Mouse (Mus musculus) ES-CJ7 (cell line): ENCODE results near the gene Tram2.

ENCODE experiments used
- DNase-seq: peaks from one replicate; pipeline ENCODE4 v3.0.0; 2011; ENCODE audit warnings: low read depth, low spot score

Gene Tram2

DNA sequence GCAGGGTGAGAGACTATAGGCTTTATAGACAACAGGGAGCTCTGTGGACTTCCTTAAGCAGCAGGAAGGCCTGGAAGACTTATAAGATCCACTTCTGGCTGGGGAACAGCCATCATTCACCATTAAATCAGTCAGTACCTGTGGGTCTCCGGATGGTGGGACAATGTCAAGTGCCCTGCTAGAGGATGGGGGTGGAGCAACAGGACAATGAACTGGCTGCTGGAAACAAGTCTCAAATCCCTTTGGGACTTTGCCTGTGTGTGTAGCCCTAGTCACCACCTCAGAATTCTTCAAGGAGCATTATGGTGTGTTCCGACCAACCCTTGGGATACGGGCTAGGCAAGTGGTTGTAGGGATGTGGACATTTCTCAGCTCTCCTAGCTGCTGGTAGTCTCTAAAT is 55.9 kb downstream of the Tram2 start:
- no peak for DNase-seq

- no peak for DNase-seq
Observed at GRCm38 (mm10) chr1:21014463-21014862, 64.6 kb downstream of the Tram2 start.

GRCm38 (mm10) chr1:21010282-21010800 is 68.7 kb downstream of the Tram2 start:
- no peak for DNase-seq

DNA sequence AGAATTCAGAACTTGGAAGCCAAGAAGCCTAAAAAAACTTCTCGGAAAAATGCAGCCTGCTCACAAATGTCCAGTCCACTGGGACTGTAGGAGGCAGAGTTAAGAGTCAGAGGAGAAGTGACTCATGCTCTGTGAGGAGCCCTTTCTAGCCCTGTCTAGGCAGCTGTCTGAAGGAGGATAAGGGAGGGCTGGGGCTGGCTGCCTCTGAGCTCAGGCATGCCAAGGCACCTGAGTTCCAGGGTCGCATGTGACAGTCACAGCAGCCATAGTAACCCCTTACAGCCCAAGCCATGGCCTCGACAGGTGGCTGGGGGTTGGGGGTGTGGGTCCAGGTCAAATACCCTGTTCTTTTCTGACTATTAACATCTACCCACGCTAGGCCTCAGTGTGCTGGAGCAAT is 70.1 kb downstream of the Tram2 start:
- no peak for DNase-seq

- DNase-seq = no peak
Observed at GRCm38 (mm10) chr1:21007941-21008701, 70.9 kb downstream of the Tram2 start.

DNA sequence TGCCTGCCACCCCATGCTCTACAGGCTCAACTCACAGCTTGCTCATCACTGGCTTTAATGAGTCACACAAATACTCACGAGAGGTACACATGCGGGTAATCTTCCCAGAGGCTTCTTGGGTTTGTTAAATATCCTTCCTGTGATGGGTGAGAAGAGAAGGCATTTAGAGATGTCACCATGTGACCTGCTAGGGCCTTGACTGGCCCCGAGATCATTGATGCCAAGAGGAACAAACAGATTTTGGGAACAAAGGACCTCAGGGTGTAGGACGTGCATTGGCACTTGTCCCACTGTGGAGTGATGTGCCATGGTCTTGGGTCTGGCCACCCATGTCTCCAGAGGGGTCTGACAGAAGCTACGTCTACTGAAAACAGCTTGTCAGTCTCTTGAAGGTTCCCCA is 72.3 kb downstream of the Tram2 start:
- DNase-seq = no peak

DNA sequence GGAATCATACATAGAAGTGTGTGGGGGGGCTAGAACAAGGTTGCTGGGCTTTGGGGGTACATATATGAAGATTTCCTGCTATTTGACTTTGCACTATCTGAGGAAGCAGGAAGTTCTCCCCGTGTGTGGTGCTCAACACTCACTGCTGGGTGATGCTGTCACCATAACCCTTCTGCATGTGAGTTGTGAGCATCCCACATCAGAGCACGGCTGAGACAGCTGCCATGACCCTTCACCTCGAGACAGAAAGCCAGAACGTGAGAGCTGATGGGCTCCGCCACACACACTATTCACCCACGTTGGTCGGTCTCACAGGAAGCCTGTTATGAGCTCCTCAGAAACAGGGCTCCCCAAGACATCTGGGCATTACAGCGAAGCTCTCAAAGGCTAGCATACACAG is 74.4 kb downstream of the Tram2 start:
- no peak for DNase-seq

- DNase-seq = no peak
Observed at GRCm38 (mm10) chr1:21002246-21003142, 76.5 kb downstream of the Tram2 start.

DNA sequence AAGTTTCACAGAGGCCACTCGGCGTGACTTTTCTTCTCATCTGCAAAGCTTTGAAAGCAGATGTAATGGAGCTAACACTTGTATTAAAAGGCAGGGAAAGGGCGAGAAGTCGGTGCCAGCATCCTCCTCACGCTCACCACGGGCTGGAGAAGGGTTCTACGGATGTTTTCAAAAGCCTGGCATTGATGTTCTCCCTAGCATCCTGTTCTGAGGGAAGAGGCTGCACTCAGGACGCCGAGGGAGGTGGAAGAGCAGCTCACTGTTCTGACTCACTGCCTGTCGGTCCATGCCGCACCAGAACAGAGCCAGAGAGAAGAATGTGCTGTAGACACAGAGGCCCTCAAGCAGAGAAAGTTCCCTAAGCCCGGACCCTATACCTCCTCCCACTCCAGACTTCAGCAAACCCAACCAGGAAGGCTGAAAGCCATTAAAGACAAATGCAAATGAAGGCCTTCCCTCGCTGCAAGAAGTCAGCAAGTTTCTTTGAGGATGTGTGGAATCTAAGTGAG is 81.1 kb downstream of the Tram2 start:
- DNase-seq = no peak

- DNase-seq = no peak
Observed at GRCm38 (mm10) chr1:20997328-20997689, 81.7 kb downstream of the Tram2 start.

DNA sequence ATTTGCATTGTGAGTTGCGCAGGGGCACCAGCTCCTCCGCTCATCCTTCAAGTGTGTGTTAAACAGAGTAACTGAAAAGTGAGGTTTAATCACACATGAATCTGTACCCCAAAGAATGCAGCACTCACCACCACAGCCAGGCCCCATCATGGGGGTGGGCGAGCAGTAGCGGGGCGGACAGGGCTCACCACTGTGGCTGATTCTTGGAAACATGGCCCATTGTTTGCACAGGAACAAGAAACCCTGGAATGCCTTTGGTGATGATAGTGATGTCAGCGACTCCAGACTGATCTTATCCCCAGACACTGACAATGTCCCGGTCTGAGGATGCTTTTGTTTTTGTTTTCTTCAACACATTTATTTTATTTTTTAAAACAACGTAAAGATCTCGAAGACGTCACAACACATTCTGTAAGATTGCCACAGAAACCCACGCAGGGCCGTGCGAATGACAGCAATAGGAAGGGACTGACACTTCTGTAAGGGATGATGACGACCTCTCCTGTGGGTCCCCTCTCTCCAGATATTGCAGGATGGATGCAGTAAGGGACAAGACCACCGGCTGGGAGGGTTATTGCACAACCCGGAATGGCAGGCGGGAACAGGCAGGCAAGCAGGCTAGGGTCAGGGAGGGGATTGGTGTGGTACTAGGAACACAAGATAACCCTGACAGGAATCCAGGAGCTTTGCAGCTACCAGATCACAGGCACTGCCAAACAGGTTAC is 82.3 kb downstream of the Tram2 start:
- DNase-seq = no peak

DNA sequence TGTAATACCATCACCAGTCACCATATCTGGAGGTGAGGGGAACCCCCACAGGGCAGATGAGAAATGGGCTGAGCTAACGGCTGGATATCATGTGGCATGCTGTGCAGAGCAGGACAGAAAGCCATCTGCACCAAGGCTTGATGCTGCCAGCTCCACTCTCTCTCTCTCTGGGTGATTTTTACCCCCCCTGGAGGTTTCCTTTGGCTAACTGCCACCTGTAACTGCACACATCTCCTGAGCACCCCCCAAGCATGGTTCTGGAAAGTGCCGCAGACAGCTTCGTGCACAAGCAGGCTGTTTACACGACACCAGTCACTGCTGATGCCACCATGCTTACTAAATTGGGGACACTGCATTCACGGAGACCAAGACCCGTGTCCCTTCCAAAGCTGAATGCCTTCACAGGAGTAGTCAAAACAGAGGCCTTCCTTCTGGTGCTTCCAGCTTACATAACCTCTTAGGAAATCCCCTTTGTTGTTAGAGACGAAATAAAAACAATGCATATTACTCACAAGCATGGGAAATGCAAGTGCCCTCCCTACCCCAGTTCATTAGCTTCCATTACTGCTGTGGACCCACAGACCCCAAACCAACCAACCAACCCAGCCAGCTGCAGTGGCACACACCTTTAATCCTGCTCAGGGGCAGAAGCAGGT is 83.6 kb downstream of the Tram2 start:
- no peak for DNase-seq

GRCm38 (mm10) chr1:20994338-20994737 is 84.7 kb downstream of the Tram2 start:
- no peak for DNase-seq

GRCm38 (mm10) chr1:20993690-20994089 is 85.3 kb downstream of the Tram2 start:
- no peak for DNase-seq

DNA sequence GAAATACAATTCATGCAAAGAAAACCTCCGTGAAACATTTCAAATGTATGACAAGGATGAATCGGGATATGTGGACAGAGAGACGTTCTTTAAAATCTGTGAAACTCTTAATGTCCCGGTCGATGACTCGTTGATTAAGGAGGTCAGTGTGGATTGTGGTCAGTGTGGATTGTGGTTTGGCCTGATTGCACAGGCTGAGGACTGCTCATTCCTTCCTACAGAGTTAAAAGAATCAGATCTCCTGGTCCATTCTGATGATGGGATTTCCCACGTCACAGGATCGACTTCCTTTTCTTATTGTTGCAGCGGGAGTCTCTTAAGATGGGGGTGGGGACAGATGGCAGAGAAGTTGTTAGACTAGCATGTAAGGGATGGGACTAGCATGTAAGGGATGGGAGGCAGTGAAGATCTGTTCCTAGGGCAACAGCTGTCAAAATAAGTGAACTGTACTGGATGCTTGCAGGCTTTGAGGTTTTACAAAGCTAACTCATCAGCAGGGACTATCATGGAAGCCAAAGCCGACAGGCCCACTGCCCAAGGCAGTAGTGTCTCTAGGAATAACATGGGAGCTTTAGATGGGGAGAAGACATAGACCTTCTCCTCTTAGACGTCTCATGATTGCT is 89.5 kb downstream of the Tram2 start:
- no peak for DNase-seq

- DNase-seq = no peak
Observed at GRCm38 (mm10) chr1:20986378-20987056, 92.5 kb downstream of the Tram2 start.

DNA sequence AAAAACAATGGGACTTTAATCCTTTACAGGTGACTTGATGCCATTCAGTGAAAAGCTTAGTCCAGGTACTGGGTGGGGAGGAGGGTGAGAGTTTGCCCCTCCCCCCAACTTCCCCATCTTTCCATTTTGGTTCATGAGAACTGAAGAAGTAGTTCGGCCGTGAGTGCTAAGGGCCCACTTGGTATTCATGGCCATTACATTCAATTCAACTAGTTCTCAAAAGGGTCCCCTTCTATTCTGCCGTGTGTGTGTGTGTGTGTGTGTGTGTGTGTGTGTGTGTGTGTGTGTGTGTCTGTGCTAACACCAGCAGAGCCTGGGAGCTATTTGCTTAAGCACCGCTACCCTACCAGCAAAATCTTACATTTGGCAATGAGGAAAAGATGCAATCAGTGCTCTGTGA is 94.4 kb downstream of the Tram2 start:
- DNase-seq = no peak

GRCm38 (mm10) chr1:20984103-20984502 is 94.9 kb downstream of the Tram2 start:
- no peak for DNase-seq

DNA sequence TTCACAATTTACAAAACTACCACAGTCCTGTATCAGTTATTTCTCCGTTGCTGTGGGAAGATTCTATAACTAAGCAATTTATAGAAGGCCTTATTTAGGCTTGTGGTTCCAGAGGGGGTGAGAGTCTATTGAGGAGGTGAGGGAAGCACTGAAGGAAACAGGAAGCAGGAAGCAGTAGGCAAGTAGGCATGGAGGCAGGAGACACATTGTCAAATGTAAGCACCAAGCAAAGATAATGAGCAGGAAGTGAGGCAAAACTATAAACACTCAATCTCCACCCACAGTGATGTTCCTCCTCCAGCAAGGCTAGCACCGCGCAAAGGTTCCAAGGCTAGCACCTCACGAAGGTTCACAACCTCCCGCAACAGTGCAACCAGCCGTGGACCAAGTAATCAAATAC is 97.3 kb downstream of the Tram2 start:
- DNase-seq = no peak

- DNase-seq = no peak
Observed at GRCm38 (mm10) chr1:20980553-20980952, 98.5 kb downstream of the Tram2 start.
